Mouse (Mus musculus) left cerebral cortex, postnatal 36 days (tissue): ENCODE measurements around the gene Surf2. TPM values are rescaled to one million over a fixed set of nuclear protein-coding genes. Genes with fewer than 3 reads are reported as not detected.
"Not testable (repeated sequence)": the region's sequence is repeated elsewhere in the genome, so short reads cannot be mapped to it uniquely, and the experiment has no call there.

Source experiments
- DNase-seq, 2 experiments: peaks; one replicate each; pipeline ENCODE4 v3.0.0; 2021 to 2022; ENCODE audit warnings: low spot score in 2 of 2, mixed read lengths in 1 of 2
- intact Hi-C: fragments of 180-260 bp; cut with DNase I; formaldehyde crosslinking; loops from one replicate; pipeline ENCODE4 v1.15.1; 2025
- total RNA-seq, 2 experiments: library from RNA; stranded (reverse); gene quantifications; 2 replicates each; pipeline ENCODE4 v1.2.3; 2021

Surf2 gene
- 10 to 100 TPM; 33.2 to 34.0 TPM for total RNA-seq

GRCm38 (mm10) chr2:26915927-26916728, at the start of gene Surf2, which contains the start of gene Surf1:
TSS of gene Surf2 (plus strand) at chr2:26916367.
TSS of gene Surf1 (minus strand) at chr2:26916530.
- DNase-seq = peak; percentile 89 to 90
- intact Hi-C loops = loop anchor here (5.0 to 10.0 kb wide), 2 partner anchors 111 to 471 kb away; partner anchors contain the start of genes Sec16a and Slc2a6

GRCm38 (mm10) chr2:26870666-26871065, 45.5 kb upstream of the Surf2 start:
- intact Hi-C loops = no loop called here
- no peak for DNase-seq

DNA sequence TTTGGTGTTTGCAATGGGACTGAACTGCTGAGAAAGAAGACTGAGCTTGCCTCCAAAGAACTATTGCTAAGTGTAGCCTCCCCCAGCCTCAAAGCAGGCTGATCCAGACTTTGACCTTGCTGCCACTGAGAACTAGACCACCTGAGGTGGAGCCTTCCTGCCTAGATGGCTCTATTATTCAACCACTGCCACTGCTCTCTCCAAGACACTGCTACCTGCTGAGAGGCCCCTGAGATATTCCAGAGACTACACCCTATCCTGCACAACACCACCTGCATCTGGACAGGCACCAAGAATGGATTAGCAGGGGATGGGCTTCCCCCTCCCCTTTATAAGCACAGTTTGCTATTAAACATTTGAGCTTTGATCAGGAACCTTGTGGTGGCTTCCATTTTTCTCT, 37.6 kb upstream of the Surf2 start:
- intact Hi-C loops = no loop called here
- no peak for DNase-seq

DNA sequence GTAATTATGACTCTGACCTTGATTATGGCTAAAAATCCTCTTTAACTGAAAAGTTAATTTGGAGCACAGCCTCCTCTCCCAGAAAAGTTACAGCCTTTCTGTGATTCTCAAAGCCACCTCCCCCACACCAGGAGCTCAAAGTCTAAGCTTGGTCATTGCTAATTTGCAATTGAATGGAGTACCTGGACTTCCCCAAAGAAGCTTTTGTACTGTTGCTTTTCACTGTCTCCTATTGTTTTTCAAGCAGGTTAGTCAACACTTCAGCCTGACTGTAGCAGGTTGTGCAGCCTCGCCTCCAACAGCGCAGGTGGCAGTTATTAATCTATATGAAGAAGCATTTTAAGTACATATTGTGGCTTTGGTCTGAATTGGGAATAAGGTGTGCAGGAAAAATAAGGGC, 30.6 kb upstream of the Surf2 start:
- intact Hi-C loops = not testable (repeated sequence)

DNA sequence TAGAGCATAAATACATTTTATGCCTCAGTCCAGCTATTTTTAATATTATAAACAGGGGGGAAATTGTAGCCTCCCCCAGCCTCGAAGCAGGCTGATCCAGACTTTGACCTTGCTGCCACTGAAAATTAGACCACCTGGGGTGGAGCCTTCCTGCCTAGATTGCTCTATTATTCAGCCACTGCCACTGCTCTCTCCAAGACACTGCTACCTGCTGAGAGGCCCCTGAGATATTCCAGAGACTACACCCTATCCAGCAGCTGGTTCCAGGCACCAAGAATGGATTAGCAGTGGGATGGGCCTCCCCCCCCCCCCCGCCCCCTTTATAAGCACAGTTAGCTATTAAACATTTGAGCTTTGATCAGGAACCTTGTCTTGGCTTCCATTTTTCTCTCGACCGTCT, 30.0 kb upstream of the Surf2 start:
- DNase-seq, intact Hi-C loops: not testable (repeated sequence)

More for the DNA sequence above, 30.6 kb upstream of the Surf2 start:
- not testable (repeated sequence) for DNase-seq

DNA sequence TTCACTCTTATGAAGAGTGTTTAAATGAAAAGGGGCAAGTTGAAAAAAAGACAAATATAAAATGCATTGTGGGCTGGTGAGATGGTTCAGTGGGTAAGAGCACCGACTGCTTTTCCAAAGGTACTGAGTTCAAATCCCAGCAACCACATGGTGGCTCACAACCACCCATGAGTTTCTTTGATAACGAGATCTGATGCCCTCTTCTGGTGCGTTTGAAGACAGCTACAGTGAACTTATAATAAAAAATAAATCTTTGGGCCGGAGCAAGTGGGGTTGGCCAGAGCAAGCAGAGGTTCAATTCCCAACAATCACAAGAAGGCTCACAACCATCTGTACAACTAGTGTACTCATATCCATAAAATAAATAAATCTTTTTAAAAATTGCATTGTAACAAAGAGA, 20.3 kb upstream of the Surf2 start:
- intact Hi-C loops = no loop called here

GRCm38 (mm10) chr2:26900731-26901130, 15.4 kb upstream of the Surf2 start:
- intact Hi-C loops = loop anchor here (5.0 kb wide), 1 partner anchor 258 kb away; no protein-coding TSS in a partner anchor
- no peak for DNase-seq

More for the DNA sequence above, 20.3 kb upstream of the Surf2 start:
- DNase-seq = no peak

- no peak for DNase-seq
- intact Hi-C loops = loop anchor here (1.0 to 5.0 kb wide), 2 partner anchors 62 to 260 kb away; partner anchors contain the start of gene Rexo4
Observed at GRCm38 (mm10) chr2:26901834-26902400, 14.2 kb upstream of the Surf2 start.

GRCm38 (mm10) chr2:26902467-26903220, 13.5 kb upstream of the Surf2 start, which contains the start of gene Surf6:
TSS of gene Surf6 (minus strand) at chr2:26902879.
- intact Hi-C loops = loop anchor here (1.0 to 5.0 kb wide), 2 partner anchors 62 to 260 kb away; partner anchors contain the start of gene Rexo4
- peak; percentile 96 to 98 for DNase-seq

- intact Hi-C loops = loop anchor here (5.0 kb wide), 1 partner anchor 261 kb away; no protein-coding TSS in a partner anchor
- no peak for DNase-seq
Observed at GRCm38 (mm10) chr2:26903311-26903710, 12.9 kb upstream of the Surf2 start.

- intact Hi-C loops = no loop called here
Observed at GRCm38 (mm10) chr2:26905936-26906335, 10.2 kb upstream of the Surf2 start.

DNA sequence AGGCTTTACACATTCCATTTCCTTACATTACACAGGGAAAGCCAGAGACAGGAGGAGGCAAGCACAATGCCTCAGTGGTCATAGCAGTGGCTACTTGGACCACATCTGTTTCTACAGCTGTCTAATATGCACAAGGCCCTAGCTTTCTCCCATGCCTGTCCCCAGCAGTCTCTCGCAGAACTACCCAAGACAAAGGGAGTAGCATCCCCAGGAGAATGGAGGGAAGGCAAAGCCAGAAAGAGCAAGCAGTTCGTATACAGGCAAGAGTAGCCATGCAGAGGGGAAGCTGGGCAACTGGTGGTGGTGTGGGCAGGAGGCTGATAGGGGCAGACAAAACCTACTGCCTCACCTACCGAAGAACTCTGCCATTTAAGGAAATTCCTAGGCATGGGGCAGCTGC, 9.7 kb upstream of the Surf2 start:
- DNase-seq = no peak
- intact Hi-C loops = no loop called here

More at GRCm38 (mm10) chr2:26905936-26906335, 10.2 kb upstream of the Surf2 start:
- no peak for DNase-seq

DNA sequence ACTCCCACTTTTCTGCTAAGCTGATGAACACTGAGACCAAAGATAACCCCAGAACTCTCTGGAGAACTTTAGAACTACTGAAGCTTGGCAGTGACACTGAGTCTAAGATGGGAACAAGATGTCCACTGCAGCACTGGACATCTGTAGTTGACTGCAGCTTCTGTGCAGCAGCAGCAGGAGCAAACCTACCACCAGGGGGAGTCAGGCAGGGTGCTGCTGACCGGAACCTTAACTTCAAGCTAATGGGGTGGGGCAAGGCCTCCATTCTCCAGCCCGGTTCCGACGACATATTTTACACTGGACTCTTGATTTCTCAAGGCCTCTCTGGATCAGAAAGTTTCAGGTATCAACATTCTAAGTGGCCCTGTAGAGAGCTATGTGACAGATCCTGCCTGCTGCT, 9.1 kb upstream of the Surf2 start:
- intact Hi-C loops = no loop called here
- DNase-seq = no peak

DNA sequence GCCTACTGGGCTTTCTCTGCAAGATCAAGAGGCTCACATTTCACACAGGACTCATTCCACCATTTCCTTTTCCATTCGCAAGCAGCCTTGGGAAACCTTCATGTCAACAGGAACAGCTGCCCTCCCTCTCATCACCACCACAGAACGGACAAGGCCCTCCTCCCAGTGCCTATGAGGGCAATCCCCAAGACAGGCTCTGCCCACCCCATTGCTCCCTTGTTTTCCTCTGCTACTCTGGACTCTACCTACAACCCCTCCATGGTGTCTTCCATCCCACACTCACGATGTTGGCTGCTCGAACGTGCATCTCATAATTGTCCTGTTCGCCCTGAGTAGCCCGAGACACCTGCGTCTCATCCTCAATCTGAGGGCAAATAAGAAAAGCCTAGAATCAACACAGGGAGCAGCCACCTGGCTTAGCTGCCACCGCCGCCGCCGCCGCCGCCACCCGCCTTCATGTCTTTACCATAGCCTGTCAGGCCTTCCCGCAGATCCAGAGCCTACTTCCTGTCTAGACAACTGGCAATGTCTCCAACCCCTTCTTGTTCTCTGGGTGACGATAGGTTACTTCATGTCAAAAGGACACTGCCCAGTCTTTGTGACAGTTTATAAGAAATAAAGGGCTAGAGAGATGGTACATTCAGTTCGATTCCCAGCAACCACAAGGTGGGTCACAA, 7.3 kb upstream of the Surf2 start:
- intact Hi-C loops = no loop called here
- no peak for DNase-seq

- intact Hi-C loops = no loop called here
- DNase-seq = no peak
Observed at GRCm38 (mm10) chr2:26909387-26909784, 6.8 kb upstream of the Surf2 start.

DNA sequence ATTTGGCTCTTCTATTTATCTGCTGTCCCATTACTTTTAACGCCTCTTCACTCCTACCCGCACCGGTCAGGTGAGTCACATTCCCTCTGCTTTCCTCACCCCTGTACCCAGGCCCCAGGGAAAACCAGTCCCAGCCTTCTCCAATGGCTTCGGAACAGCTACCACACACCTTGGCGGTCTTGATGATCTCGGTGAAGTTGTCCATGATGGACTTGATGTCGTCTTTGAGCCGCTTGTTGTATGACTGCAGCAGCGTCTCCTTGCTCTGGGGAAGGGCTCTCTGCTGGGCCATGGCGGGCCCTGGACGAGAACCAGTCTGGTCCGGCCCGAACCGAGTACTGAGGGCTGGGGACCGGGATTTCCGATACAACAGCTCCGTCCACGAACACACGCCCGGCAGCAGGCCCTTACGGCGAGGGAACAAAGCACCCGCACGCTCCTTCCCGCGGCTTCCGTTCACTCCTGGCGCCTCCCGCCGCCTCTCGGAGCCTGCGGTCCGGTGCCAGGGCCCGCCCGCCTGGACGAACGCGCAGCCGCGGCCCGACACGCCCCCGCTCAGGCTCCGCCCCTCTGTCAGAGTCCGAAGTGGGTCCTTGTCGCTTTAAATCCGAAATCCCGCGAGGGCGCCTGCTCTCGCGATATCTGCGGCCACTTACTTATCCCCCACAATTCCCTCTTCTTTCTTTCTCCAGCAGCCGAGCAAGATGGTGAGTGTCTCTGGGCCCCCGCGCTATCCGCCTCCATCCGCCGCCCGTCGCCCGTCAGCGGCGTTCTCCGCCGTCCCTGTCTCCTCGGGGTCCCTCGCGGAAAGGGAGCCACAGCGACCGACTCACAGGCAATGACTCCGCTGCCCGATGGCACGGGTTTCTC, 5.8 kb upstream of the Surf2 start, which contains the start of the genes Med22 and Rpl7a:
Gene Med22, minus strand, starts transcription at position 554 of the 870 bp plus-strand sequence.
Gene Rpl7a, plus strand, starts transcription at position 641 of the 870 bp plus-strand sequence.
- peak; percentile 100 for DNase-seq
- intact Hi-C loops = loop anchor here (10.0 kb wide), 1 partner anchor 466 kb away; the partner anchor contains the start of gene Sec16a

GRCm38 (mm10) chr2:26910994-26911765, 5.0 kb upstream of the Surf2 start:
- intact Hi-C loops = loop anchor here (10.0 kb wide), 1 partner anchor 466 kb away; the partner anchor contains the start of gene Sec16a
- no peak for DNase-seq
